Mouse (Mus musculus): ENCODE results near the gene Nat8.

- TF ChIP-seq TAL1 (IDR thresholded peaks at IDR 0.05; ENCODE audit: low read length), result no peak
- TF ChIP-seq GATA1 (IDR thresholded peaks at IDR 0.05; ENCODE audit: low read length), result no peak
These were observed 21.6 kb upstream of the Nat8 start for GRCm38 (mm10) chr6:85853481-85853880.

Measured in erythroblast, embryonic 14.5 days (primary cell).